Mouse (Mus musculus): ENCODE data around the gene Lamtor2. TPM values are rescaled to one million over a fixed set of nuclear protein-coding genes. Genes with fewer than 3 reads are reported as not detected.
A peak's percentile ranks its signal among the peaks of the same experiment; 100 is the strongest.

Gene Lamtor2
- polyA plus RNA-seq, 1 experiment = 152 TPM

DNA sequence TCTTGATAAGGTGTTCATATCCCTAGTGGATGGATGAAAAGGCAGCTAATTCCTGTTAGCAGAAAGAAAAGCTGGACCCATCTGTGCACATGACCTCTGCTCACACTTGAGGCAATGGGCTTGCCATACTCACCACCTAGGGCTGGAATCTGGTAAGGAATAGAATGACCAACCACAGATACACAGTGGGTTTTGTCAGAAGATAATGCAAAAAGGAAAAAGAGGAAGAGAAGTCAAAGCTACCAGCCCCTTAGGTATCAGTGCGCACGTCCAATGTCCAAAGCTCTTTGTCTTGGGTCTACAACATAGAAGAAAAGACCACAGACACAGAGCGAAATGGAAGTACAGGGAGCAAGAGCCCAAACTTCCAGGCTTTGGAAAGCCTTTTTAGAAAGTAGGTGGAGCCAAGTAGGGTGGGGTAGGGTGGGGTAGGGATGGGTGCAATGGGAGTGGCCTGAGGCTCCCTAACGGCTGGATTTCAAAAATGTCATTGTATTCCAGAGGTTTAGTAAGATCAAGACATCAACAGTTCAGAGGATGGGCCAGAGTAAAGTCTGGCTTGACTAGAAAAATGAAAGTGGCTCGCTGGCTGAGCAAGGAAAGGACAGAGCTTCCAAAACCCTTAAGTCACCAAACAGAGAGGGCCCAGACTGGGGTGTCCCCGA is 51.4 kb downstream of the Lamtor2 start:
- no peaks in the 10 kb centered on the region for H3K9me3 ChIP-seq
- peak overlapping the region; percentile 99 for H3K4me3 ChIP-seq (replicated peaks)
- no peaks in the 10 kb centered on the region for H3K27me3 ChIP-seq (replicated peaks)
- TF ChIP-seq GATA1 (IDR thresholded peaks at IDR 0.05; ENCODE audit: borderline replicate concordance, low read length) (no peak), FLI1 (IDR thresholded peaks at IDR 0.05; ENCODE audit: low read length) (no peak)
- H3K4me1 ChIP-seq = peaks cover 92% of the 10 kb centered on the region
- peaks cover 56% of the 10 kb centered on the region for H3K36me3 ChIP-seq (replicated peaks; ENCODE audit: low read length)

DNA sequence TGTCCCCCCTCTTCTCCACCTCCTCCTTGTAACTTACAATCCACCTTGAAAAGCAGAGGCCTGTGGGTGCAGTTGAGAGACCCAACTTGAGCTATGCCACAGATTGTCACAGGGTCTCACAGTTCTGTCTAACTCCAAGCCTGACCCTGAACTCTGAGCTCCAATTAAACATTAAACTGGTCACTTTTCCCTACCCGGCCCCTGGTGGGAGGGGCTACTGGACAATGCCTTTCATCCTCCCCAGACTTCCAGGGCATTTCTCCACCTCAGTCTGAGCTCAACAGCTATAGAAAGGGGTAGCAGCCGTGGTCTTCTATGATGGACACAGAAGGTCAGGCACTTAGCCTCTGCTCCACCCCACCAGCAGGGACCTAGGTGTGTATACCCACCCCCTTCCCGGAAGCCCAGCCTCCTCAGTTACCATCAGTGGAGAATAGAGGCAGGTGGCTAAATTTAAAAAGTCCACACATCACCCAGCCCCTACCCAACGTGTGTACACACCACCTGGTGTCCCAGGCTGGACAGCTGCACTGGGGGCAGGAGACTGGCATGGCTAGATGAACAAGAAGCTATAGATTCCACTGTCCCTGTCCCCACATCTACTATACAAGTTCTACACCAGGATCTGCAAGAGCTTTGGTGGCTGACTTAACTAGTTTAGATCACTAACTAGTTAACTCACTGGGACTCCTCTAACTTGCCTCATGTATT is 52.1 kb downstream of the Lamtor2 start:
- Histone ChIP-seq H3K4me1 (peaks cover 92% of the 10 kb centered on the region), H3K4me3 (replicated peaks) (peak overlapping the region; percentile 99), H3K27me3 (replicated peaks) (no peaks in the 10 kb centered on the region), H3K9me3 (no peaks in the 10 kb centered on the region), H3K36me3 (replicated peaks; ENCODE audit: low read length) (peaks cover 59% of the 10 kb centered on the region)
- TF ChIP-seq GATA1 (IDR thresholded peaks at IDR 0.05; ENCODE audit: borderline replicate concordance, low read length) = no peak
- TF ChIP-seq FLI1 (IDR thresholded peaks at IDR 0.05; ENCODE audit: low read length) = no peak

DNA sequence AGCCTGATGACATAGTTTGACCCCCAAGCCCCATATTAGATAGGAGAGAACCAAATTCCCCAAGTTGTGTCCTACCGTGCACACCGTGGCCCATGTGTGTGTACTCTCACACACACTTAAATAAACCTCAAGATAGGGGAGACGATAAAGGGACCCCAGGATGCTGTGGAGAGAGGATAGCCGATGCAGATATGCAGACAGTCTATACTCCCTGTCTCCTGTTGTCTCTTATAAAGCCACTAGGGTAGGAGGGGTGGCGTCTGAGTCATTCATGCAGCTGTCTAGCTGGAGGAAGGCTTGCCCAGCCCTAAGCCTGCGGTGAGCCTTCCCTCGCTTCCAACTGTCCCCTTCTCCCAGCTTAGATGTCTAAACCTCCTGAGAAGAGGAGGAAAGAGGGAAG is 52.8 kb downstream of the Lamtor2 start:
- Histone ChIP-seq H3K27me3 (replicated peaks) (no peaks in the 10 kb centered on the region), H3K4me1 (peaks cover 92% of the 10 kb centered on the region), H3K9me3 (no peaks in the 10 kb centered on the region), H3K4me3 (replicated peaks) (peak overlapping the region; percentile 99), H3K36me3 (replicated peaks; ENCODE audit: low read length) (peaks cover 66% of the 10 kb centered on the region)
- TF ChIP-seq GATA1 (IDR thresholded peaks at IDR 0.05; ENCODE audit: borderline replicate concordance, low read length) (no peak), FLI1 (IDR thresholded peaks at IDR 0.05; ENCODE audit: low read length) (no peak)

Other genes with a start within 250 kb of the Lamtor2 start
- 31.1 and 138 TPM in 2 replicates for gene Glmp, start 228.1 kb downstream of the Lamtor2 start, polyA plus RNA-seq (2012; ENCODE audit: insufficient read depth, low replicate concordance)
- gene Tmem79, start 216.9 kb downstream of the Lamtor2 start, polyA plus RNA-seq (2012; ENCODE audit: insufficient read depth, low replicate concordance) = 2.3 TPM in 1 of 2 replicates, not detected in the other
- gene Smg5, start 216.8 kb downstream of the Lamtor2 start, polyA plus RNA-seq (2012; ENCODE audit: insufficient read depth, low replicate concordance) = 39.8 and 77.9 TPM in 2 replicates
- not detected in 2 replicates for gene Paqr6, start 188.5 kb downstream of the Lamtor2 start, polyA plus RNA-seq (2012; ENCODE audit: insufficient read depth, low replicate concordance)
- not detected in 2 replicates for gene Bglap3, start 180.3 kb downstream of the Lamtor2 start, polyA plus RNA-seq (2012; ENCODE audit: insufficient read depth, low replicate concordance)
- not detected in 2 replicates for gene Bglap2, start 174.4 kb downstream of the Lamtor2 start, polyA plus RNA-seq (2012; ENCODE audit: insufficient read depth, low replicate concordance)
- gene Bglap, start 168.6 kb downstream of the Lamtor2 start, polyA plus RNA-seq (2012; ENCODE audit: insufficient read depth, low replicate concordance) = not detected in 2 replicates
- gene Pmf1, start 142.7 kb downstream of the Lamtor2 start, polyA plus RNA-seq (2012; ENCODE audit: insufficient read depth, low replicate concordance) = 73.6 and 114 TPM in 2 replicates
- 6.7 and 7.2 TPM in 2 replicates for gene Slc25a44, start 127.9 kb downstream of the Lamtor2 start, polyA plus RNA-seq (2012; ENCODE audit: insufficient read depth, low replicate concordance)
- gene Sema4a, start 91.9 kb downstream of the Lamtor2 start, polyA plus RNA-seq (2012; ENCODE audit: insufficient read depth, low replicate concordance) = 8.4 and 26.0 TPM in 2 replicates
- gene Lmna, start 43.1 kb downstream of the Lamtor2 start, polyA plus RNA-seq (2012; ENCODE audit: insufficient read depth, low replicate concordance) = 607 and 1,158 TPM in 2 replicates
- gene Mex3a, start 20.7 kb downstream of the Lamtor2 start, polyA plus RNA-seq (2012; ENCODE audit: insufficient read depth, low replicate concordance) = 0.83 and 1.6 TPM in 2 replicates
- gene Rab25, start 4.8 kb downstream of the Lamtor2 start, polyA plus RNA-seq (2012; ENCODE audit: insufficient read depth, low replicate concordance) = 0.51 TPM in 1 of 2 replicates, not detected in the other
- gene Ubqln4, start 684 bp upstream of the Lamtor2 start, polyA plus RNA-seq (2012; ENCODE audit: insufficient read depth, low replicate concordance) = 26.1 and 51.5 TPM in 2 replicates
- 111 and 307 TPM in 2 replicates for gene Ssr2, start 22.8 kb upstream of the Lamtor2 start, polyA plus RNA-seq (2012; ENCODE audit: insufficient read depth, low replicate concordance)
- 302 and 446 TPM in 2 replicates for gene Arhgef2, start 52.9 kb upstream of the Lamtor2 start, polyA plus RNA-seq (2012; ENCODE audit: insufficient read depth, low replicate concordance)
- not detected in 2 replicates for gene Rxfp4, start 100.1 kb upstream of the Lamtor2 start, polyA plus RNA-seq (2012; ENCODE audit: insufficient read depth, low replicate concordance)
- 5.5 and 6.0 TPM in 2 replicates for gene Khdc4, start 132.7 kb upstream of the Lamtor2 start, polyA plus RNA-seq (2012; ENCODE audit: insufficient read depth, low replicate concordance)
- gene Rit1, start 163.8 kb upstream of the Lamtor2 start, polyA plus RNA-seq (2012; ENCODE audit: insufficient read depth, low replicate concordance) = 30.4 and 71.5 TPM in 2 replicates
- 10.9 and 16.6 TPM in 2 replicates for gene Syt11, start 222.1 kb upstream of the Lamtor2 start, polyA plus RNA-seq (2012; ENCODE audit: insufficient read depth, low replicate concordance)

Data from megakaryocyte, embryonic 14.5 days (primary cell).